Mouse (Mus musculus) mouse trophoblast stem cell (cell line): ENCODE measurements around the gene A630001G21Rik.
"Not testable (repeated sequence)": the region's sequence is repeated elsewhere in the genome, so short reads cannot be mapped to it uniquely, and the experiment has no call there.

Experiments
- in situ Hi-C, 2 experiments: fragments of 300-500 bp; cut with MseI, MboI; formaldehyde crosslinking; loops; 2 replicates in 1 of 2; 3 replicates in 1 of 2; pipeline ENCODE4 v1.15.1; 2025

A630001G21Rik gene

DNA sequence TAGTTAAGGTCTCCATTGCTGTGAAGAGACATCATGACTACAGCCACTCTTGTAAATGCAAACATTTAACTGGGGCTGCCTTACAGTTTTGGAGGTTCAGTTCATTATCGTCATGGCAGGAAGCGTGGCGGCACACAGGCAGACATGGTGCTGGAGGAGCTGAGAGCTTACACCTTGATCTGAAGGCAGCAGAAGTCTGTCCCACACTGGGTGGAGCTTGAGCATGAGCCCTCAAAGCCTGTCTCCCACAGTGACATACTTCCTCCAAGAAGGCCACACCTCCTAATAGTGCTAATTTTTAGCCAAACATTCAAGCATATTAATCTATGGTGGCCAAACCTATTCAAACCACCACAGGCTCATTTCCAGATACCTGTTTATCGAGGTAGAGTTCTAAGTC is at the start of gene A630001G21Rik:
TSS of gene A630001G21Rik (minus strand) at position 208 of the 400 bp plus-strand sequence.
- in situ Hi-C loops = no loop called here

GRCm38 (mm10) chr1:85827166-85827565 is 48.7 kb upstream of the A630001G21Rik start:
- in situ Hi-C loops = no loop called here

DNA sequence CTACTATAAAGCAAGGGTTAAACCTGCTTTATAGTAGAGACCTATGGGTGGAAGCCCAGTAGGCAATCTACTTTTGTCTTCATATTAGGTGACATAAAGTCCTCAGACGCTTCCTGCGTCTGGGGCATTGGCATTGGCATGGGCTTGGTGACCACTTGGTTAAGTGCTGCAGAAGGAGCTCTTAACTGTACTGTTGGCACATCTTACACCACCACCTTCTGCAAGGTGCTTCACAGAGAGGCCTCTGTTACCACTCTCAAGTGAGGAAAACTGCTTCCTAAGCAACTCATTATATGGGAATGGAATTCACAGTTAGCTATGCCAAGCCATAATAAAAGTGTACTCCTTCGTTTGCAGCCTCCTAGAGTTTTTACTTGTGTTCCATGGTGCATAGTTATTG is 46.5 kb upstream of the A630001G21Rik start:
- in situ Hi-C loops = no loop called here

- in situ Hi-C loops = no loop called here
Observed at GRCm38 (mm10) chr1:85822239-85822638, 43.8 kb upstream of the A630001G21Rik start.

DNA sequence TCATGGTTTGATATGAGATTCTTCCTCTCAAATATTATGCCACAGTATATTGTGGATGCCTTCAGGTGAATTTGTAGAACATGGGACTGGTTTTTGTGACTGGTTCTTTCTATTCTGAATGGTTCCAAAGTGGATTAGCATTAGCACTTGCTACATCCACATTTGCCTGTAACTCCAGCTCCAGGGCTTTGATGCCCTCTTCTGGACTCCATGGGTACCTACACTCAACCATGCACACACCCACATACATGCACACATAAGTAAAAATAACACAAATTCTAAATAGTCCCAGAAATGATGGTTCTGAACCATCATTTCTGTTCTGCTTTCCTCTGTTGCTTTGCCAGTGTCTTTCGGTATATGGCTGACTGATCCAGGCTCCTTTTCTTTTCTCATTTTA is 41.3 kb upstream of the A630001G21Rik start:
- in situ Hi-C loops = no loop called here

DNA sequence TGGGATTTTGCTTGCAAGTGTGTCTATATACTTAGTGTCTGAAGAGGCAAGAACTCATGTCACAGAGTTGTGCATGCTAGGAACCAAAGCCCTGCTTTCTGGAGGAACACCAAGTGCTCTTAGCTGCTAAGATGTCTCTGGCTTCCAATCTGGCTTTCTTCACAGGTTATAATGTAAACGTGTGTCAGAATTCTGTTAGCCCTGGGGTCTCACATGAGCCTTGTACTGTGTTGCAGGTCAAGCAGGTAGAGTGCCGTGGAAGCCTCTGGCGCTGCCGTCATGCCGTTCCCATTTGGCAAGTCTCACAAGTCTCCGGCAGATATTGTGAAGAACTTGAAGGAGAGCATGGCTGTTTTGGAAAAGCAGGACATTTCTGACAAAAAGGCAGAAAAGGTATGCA is 39.7 kb upstream of the A630001G21Rik start:
- in situ Hi-C loops = no loop called here

GRCm38 (mm10) chr1:85814213-85814612 is 35.8 kb upstream of the A630001G21Rik start:
- in situ Hi-C loops = not testable (repeated sequence)

GRCm38 (mm10) chr1:85810787-85811186 is 32.3 kb upstream of the A630001G21Rik start:
- in situ Hi-C loops = no loop called here

DNA sequence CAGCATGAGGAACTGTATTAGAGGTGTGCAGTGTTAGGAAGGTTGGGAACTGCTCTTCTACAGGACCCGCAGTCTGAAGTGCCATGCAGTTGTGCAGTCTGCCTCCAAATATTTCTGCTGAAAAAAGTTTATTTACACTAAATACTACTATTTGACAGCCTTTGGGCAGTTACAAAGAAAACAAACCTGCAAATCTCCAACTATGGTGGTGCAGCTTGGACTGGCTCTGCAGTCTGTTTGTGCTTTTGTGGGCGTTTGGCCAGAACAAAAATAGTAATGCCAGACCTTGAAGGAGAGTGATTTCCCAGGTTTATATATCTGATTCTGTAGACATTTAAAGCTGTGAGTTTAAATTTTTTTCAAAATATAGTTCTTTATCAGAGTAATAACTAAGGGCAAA is 31.9 kb upstream of the A630001G21Rik start:
- in situ Hi-C loops = no loop called here

DNA sequence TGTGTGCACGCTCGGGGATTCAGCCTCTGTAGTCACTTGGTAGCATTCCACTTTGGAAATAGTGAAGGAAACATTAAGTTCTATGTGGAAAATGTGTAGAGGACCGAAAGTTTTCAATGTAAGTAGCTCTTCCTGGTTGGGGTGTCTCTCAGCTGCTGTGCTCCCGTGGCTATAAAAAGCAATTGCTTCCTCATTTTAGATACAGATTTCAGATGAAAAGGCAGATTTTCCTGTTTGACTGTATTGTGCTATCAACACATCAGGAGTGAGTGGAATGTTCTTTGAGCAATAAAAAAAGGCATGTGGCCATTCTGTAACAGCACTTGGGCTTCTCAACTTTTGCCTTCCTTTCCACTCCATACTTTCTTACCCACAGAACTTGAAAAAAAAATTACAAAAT is 30.8 kb upstream of the A630001G21Rik start:
- in situ Hi-C loops = no loop called here

DNA sequence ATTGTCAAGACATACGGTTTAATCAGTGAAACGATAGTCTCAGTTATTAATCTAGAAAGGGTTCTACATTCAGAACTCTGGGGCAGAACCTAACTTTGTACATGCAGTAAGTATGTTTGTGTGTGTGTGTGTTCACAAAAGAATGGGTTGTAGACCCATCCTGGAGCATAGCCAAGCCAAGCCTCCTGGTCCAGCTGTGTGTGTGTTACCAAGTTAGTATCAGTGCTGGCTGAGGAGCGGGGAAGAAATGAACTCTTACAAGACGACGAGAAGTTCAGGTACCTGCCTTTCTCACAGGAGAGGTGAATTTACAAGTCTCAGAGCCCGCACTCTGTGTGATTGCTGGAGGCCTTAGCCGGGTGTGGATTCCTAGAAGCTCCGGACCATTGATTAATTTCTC is 26.1 kb upstream of the A630001G21Rik start:
- in situ Hi-C loops = no loop called here

- in situ Hi-C loops = no loop called here
Observed at GRCm38 (mm10) chr1:85802517-85802916, 24.1 kb upstream of the A630001G21Rik start.

- in situ Hi-C loops = no loop called here
Observed at GRCm38 (mm10) chr1:85799776-85800175, 21.3 kb upstream of the A630001G21Rik start.

DNA sequence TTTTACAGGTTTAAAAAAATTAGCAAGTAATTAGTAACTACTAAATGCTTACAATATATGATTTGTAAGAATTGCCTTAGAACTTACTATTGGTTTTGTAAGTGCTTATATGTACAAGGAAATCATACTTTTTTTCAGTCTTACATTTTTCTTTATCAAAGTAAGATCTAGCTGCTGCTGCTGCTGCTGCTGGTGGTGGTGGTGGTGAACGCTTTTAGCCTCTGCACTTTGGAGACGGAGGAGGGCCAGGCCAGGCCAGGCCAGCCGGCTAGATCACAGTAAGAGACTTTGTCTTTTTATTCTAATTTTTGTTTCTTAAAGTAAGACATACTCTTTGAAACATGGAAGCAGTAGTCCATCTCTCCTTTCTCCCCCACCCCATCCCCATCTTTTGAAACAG is 16.8 kb upstream of the A630001G21Rik start:
- in situ Hi-C loops = no loop called here

- in situ Hi-C loops = no loop called here
Observed at GRCm38 (mm10) chr1:85794106-85794771, 15.8 kb upstream of the A630001G21Rik start.

DNA sequence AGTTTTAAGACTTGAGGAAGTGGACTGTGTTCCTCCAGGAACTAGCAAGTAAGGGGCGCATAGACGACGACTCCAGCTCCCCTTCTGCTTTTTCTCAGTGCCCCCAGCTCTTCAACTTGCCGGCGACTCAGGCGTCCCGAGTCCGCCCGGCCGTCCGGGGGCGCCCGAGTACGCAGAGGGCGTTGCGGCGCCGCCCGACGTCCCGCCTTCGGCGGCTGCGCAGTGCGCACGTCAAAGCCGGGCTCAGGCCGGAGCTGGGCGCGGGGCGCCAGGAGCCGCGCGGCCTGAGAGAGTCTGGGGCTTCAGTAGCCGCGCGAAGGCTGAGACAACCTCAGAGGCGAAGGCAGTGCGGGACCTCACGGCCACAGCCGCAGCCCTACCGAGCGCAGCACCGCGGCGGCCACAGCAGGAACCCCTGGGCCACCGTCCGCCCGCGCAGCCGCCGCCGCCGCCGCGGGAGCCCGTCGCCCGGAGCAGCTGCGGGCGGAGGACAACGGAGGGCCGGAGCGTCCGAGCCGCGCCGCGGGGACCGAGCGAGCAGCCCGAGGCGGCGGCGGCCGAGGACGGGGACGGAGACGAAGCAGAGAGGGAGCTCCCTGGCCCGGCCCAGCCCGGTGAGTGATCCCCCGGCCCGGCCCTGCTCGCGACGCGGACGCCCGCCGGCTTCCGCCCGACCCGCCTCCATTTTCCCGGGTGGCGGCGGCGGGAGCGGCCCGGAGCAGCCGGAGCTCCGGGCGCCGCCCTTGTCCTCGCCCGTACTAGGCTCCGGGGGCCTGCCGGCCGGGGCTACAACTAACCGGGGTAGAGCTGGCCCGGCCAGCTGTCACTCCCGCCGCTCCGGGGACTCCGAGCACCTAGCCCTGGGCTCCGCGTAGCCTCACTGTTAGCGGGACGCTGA is 15.0 kb upstream of the A630001G21Rik start, which contains the start of gene Cab39:
TSS of gene Cab39 (plus strand) at position 234 of the 898 bp plus-strand sequence.
- in situ Hi-C loops = no loop called here

- in situ Hi-C loops = no loop called here
Observed at GRCm38 (mm10) chr1:85791476-85791875, 13.0 kb upstream of the A630001G21Rik start.

GRCm38 (mm10) chr1:85790565-85790964 is 12.1 kb upstream of the A630001G21Rik start:
- in situ Hi-C loops = no loop called here

DNA sequence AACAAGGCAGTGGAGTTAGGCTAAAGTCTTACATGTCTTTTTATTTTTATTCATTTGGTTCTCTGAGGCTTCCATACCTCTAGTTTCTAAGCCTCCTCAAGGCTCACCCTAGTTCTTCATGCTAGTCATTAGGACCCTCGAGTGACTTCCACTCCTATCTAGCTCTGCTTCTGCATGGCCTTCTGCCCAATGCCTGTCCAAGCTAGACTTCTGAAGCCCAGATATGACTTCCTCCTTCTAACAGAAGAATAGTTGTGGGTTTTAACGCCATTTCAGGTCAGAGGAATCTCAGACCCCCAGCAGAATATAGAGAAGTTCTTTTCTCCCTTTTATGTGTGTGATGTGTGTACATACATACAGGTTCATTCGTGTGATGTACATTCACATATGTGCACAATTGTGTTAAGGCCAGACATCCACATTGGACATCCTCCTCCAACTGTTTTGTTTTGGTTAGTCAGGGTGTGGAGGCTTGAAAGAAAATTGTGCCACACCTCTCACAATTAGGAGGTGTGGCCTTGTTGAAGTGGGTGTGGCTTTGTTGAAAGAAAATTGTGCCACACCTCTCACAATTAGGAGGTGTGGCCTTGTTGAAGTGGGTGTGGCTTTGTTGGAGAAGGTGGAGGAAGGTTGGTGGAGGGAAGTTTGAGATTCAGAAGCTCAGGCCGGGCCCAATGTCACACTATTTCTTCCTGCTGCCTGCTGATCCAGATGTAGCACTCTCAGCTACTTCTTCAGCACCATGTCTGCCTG is 1.2 kb upstream of the A630001G21Rik start:
- in situ Hi-C loops = no loop called here

- in situ Hi-C loops = no loop called here
Observed at GRCm38 (mm10) chr1:85779012-85779411, 569 bp upstream of the A630001G21Rik start.

- in situ Hi-C loops = no loop called here
Observed at GRCm38 (mm10) chr1:85776154-85776553, 2.3 kb downstream of the A630001G21Rik start.

DNA sequence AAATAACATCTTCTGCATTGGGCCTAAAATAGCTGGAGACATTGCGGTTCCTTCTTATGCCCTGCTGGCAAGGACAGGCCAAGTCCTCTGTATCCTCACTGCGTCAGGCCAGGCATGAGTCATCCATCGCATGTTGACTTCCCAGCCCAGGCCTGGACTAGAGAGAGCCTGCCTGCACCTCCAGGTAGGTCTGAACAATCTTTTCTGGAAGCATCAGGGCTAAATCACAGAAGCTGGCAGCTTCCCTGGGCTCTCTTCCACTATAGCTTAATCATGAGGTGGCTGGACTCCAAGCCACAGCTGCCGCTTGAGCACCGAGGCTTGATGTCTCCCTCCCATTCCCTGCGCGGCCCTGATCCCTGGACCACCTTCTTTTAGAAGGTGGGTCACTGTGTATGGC is 3.3 kb downstream of the A630001G21Rik start:
- in situ Hi-C loops = no loop called here
